Mouse (Mus musculus) adrenal gland, adult 18-20 months (tissue): ENCODE results near the gene Ccdc6. TPM values are rescaled to one million over a fixed set of nuclear protein-coding genes. Genes with fewer than 3 reads are reported as not detected.

Experiments
- DNase-seq, 2 experiments: peaks; one replicate each; pipeline ENCODE4 v3.0.0; 2021 to 2022; ENCODE audit warnings: low spot score in 2 of 2
- long read RNA-seq, 2 experiments: library from polyadenylated mRNA; stranded (forward); transcript quantifications; one replicate each; pipeline ENCODE4 v2.0.0; 2021
- total RNA-seq, 2 experiments: library from RNA; stranded (reverse); gene quantifications; 1 replicate in 1 of 2; 2 replicates in 1 of 2; pipeline ENCODE4 v1.2.3; 2021

The Ccdc6 gene
- 10 to 100 TPM; 84.9 to 85.0 TPM for total RNA-seq
- long read RNA-seq, experiment 1, full-length matches to known transcripts, result 1 of 16 reads
- long read RNA-seq, experiment 1, partial matches to known transcripts, result 3 of 16 reads
- long read RNA-seq, experiment 1, other reads (novel, unspliced or antisense), result 12 of 16 reads
- long read RNA-seq, experiment 2, partial matches to known transcripts, result 1 of 12 reads
- long read RNA-seq, experiment 2, other reads (novel, unspliced or antisense), result 11 of 12 reads

- DNase-seq, result peak; percentile 84 to 85
Measured at GRCm38 (mm10) chr10:70096366-70097188, at the start of gene Ccdc6. TSS of gene Ccdc6 (plus strand) at chr10:70097121.

GRCm38 (mm10) chr10:70049771-70050170, 47.1 kb upstream of the Ccdc6 start:
- DNase-seq, result no peak

GRCm38 (mm10) chr10:70055291-70055690, 41.6 kb upstream of the Ccdc6 start:
- no peak for DNase-seq

GRCm38 (mm10) chr10:70057064-70057463, 39.9 kb upstream of the Ccdc6 start:
- DNase-seq, result peak in 1 of 2 experiments; percentile 33

- no peak for DNase-seq
Measured at GRCm38 (mm10) chr10:70060021-70060688, 36.8 kb upstream of the Ccdc6 start.

- no peak for DNase-seq
Measured at GRCm38 (mm10) chr10:70060689-70061081, 36.2 kb upstream of the Ccdc6 start.

- no peak for DNase-seq
Measured at GRCm38 (mm10) chr10:70063881-70064555, 32.9 kb upstream of the Ccdc6 start.

GRCm38 (mm10) chr10:70065191-70065590, 31.7 kb upstream of the Ccdc6 start:
- DNase-seq, result no peak

GRCm38 (mm10) chr10:70066497-70067168, 30.3 kb upstream of the Ccdc6 start:
- DNase-seq, result no peak

- no peak for DNase-seq
Measured at GRCm38 (mm10) chr10:70067169-70068115, 29.5 kb upstream of the Ccdc6 start.

GRCm38 (mm10) chr10:70069321-70069720, 27.6 kb upstream of the Ccdc6 start:
- no peak for DNase-seq

- DNase-seq, result no peak
Measured at GRCm38 (mm10) chr10:70071334-70071733, 25.6 kb upstream of the Ccdc6 start.

GRCm38 (mm10) chr10:70077452-70077851, 19.5 kb upstream of the Ccdc6 start:
- no peak for DNase-seq

- no peak for DNase-seq
Measured at GRCm38 (mm10) chr10:70080908-70081307, 16.0 kb upstream of the Ccdc6 start.

- no peak for DNase-seq
Measured at GRCm38 (mm10) chr10:70081564-70082175, 15.3 kb upstream of the Ccdc6 start.

GRCm38 (mm10) chr10:70083241-70083640, 13.7 kb upstream of the Ccdc6 start:
- no peak for DNase-seq

GRCm38 (mm10) chr10:70085256-70085961, 11.5 kb upstream of the Ccdc6 start:
- DNase-seq, result peak in 1 of 2 experiments; percentile 26

- no peak for DNase-seq
Measured at GRCm38 (mm10) chr10:70088788-70089187, 8.1 kb upstream of the Ccdc6 start.
